Mouse (Mus musculus): ENCODE results near the gene Fam155a. TPM values are rescaled to one million over a fixed set of nuclear protein-coding genes. Genes with fewer than 3 reads are reported as not detected.
A peak's percentile ranks its signal among the peaks of the same experiment; 100 is the strongest.

Fam155a gene
- polyA plus RNA-seq, 1 experiment from 2014 or later, result 11.6 TPM

DNA sequence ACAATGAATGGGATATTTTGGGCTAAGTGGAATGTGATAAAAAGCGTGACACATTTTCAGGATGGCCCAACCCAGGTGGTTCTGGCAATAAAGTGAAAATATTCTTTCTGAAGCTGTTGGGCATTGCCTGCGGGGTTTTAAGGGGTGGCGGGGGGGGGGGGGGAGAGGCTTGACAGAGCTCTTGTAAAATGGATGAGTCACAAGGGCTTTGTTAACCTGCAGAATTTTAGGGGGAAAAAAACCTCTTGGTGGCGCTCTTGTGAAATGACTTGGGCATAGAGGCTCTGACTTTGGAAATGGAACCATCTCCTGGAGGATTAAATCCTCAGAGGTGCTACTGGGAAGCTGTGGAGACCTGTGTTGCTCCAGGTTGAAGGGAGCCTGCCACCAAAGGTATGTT is 309.9 kb downstream of the Fam155a start:
- no peak overlapping the region for H3K27ac ChIP-seq
- no peaks in the 10 kb centered on the region for H3K27me3 ChIP-seq (replicated peaks)
- H3K4me1 ChIP-seq, result no peaks in the 10 kb centered on the region
- H3K4me3 ChIP-seq, result no peak overlapping the region
- WGBS, result 60% methylated on average over 4 of the region's 4 CpGs
- no peak overlapping the region for H3K4me2 ChIP-seq (replicated peaks)
- ATAC-seq (ENCODE audit: low FRiP score, low read depth), result no peak
- H3K36me3 ChIP-seq, result no peaks in the 10 kb centered on the region
- H3K9me3 ChIP-seq, result no peaks in the 10 kb centered on the region
- H3K9ac ChIP-seq, result no peak overlapping the region

DNA sequence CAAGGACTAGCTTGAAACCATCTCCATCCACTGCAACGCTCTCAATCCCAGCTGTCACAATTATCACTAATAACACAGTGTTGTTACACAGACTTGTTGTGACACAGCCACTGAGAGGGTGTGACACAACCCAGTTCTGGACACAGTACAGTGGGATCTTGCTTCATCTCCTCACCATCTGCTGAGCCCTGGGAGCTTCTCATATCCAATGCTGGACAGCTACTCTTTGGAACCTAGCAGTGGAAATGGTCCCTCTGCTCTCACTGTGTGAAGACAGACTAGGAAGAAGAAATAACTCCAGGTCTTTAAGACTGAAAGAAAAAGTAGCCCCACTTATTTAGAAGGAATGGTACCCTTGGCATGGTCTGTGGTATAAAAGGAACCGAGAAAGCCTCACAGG is 310.3 kb downstream of the Fam155a start:
- no peak overlapping the region for H3K4me2 ChIP-seq (replicated peaks)

DNA sequence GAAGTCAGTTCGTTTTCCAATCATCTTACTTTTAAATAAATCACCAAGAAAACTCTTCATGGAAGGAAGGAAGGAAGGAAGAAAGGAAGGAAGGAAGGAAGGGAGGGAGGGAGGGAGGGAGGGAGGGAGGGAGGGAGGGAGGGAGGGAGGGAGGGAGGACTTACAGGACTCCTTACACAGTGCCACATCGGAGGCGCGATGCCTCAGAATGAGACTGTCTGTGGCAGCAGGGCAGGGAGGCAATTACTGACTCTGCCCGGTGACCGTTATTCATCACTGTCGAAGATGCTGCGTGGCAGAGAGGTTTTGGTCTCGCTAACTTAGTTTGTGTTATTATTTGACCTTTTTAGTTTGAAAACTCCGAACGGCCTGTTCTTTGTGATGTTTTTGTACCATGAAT is 312.3 kb downstream of the Fam155a start:
- H3K4me1 ChIP-seq, result no peaks in the 10 kb centered on the region
- H3K27me3 ChIP-seq (replicated peaks), result no peaks in the 10 kb centered on the region
- no peak overlapping the region for H3K27ac ChIP-seq
- H3K36me3 ChIP-seq, result no peaks in the 10 kb centered on the region
- no peaks in the 10 kb centered on the region for H3K9me3 ChIP-seq
- 56% methylated on average over 11 of the region's 11 CpGs for WGBS
- H3K4me2 ChIP-seq (replicated peaks), result no peak overlapping the region
- H3K9ac ChIP-seq, result no peak overlapping the region
- H3K4me3 ChIP-seq, result no peak overlapping the region
- 0 out of 2 replicates have a peak, but pooled peaks have one; percentile 53 for ATAC-seq (ENCODE audit: low FRiP score, low read depth)

More for the DNA sequence above, 310.3 kb downstream of the Fam155a start:
- no peaks in the 10 kb centered on the region for H3K4me1 ChIP-seq
- no peak overlapping the region for H3K9ac ChIP-seq
- no peak overlapping the region for H3K4me3 ChIP-seq
- H3K9me3 ChIP-seq, result no peaks in the 10 kb centered on the region
- ATAC-seq (ENCODE audit: low FRiP score, low read depth), result no peak
- H3K27me3 ChIP-seq (replicated peaks), result no peaks in the 10 kb centered on the region
- H3K27ac ChIP-seq, result no peak overlapping the region
- 90% methylated on average over 2 of the region's 2 CpGs for WGBS
- no peaks in the 10 kb centered on the region for H3K36me3 ChIP-seq

DNA sequence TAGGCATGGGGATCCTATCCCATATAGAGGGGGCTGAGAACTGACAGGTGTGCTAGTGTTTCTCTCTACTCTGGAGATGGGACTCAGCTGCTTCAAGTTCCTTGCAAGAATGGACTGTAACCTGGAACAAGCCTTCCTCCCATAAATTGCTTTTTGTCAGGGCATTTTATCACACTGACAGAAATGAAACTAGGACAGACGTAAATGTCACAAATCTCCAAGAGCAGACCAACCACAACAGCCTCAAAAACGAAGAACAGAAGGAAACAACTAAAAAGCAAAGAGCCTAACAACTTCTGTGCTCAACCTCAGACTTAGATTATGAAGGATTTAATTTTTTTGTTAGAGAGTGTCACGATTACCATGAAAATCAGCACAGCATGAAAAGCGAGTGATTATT is 315.8 kb downstream of the Fam155a start:
- H3K9me3 ChIP-seq, result no peaks in the 10 kb centered on the region
- ATAC-seq (ENCODE audit: low FRiP score, low read depth), result no peak
- H3K27ac ChIP-seq, result no peak overlapping the region
- H3K4me3 ChIP-seq, result no peak overlapping the region
- H3K9ac ChIP-seq, result no peak overlapping the region
- no peaks in the 10 kb centered on the region for H3K27me3 ChIP-seq (replicated peaks)
- no peaks in the 10 kb centered on the region for H3K36me3 ChIP-seq
- no peaks in the 10 kb centered on the region for H3K4me1 ChIP-seq
- H3K4me2 ChIP-seq (replicated peaks), result no peak overlapping the region
- WGBS, result 78% methylated on average over 4 of the region's 4 CpGs

DNA sequence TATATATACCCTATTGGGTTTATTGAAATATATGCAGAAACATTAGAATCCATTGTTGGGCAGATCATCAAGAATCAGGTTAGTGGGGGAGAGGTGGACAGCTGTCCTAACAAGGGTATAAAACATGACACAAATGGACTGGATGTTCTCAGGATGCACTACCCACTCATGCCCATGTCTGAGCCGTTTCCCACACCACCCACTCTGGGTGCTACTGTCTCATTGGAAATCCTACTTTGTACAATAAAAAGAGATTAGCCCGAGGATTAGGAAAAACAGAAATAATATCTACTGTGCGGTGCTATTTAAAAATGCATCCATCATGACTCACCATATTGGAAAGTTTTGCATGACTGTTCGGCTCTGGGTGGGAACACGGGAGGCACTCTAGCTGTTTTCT is 317.2 kb downstream of the Fam155a start:
- no peak overlapping the region for H3K4me3 ChIP-seq
- no peak for ATAC-seq (ENCODE audit: low FRiP score, low read depth)
- no peak overlapping the region for H3K4me2 ChIP-seq (replicated peaks)
- WGBS, result 91% methylated on average over 5 of the region's 5 CpGs
- no peaks in the 10 kb centered on the region for H3K9me3 ChIP-seq
- no peaks in the 10 kb centered on the region for H3K4me1 ChIP-seq
- no peaks in the 10 kb centered on the region for H3K27me3 ChIP-seq (replicated peaks)
- no peaks in the 10 kb centered on the region for H3K36me3 ChIP-seq
- no peak overlapping the region for H3K9ac ChIP-seq
- no peak overlapping the region for H3K27ac ChIP-seq

DNA sequence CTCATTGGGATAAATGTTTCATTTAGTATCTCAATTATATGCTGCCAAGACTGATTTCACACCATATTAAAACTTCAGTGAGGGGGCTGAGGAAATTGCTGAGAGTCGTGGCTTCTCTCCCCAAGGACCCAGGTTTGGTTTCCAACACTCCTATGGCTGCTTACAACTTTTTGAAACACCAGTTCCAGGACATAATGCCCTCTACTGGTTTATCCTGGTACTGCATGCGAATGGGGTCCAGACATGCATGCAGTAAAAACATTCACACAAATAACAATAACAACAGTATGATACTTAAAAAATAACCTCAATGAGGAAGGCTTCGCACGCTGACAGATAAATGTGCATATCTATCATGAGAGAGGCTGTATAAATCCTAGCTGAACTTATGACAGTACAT is 319.4 kb downstream of the Fam155a start:
- Histone ChIP-seq H3K36me3 (no peaks in the 10 kb centered on the region), H3K4me1 (no peaks in the 10 kb centered on the region), H3K9me3 (no peaks in the 10 kb centered on the region), H3K27me3 (replicated peaks) (no peaks in the 10 kb centered on the region), H3K9ac (no peak overlapping the region), H3K4me3 (no peak overlapping the region), H3K4me2 (replicated peaks) (no peak overlapping the region), H3K27ac (no peak overlapping the region)
- ATAC-seq (ENCODE audit: low FRiP score, low read depth), result no peak
- 63% methylated on average over 4 of the region's 4 CpGs for WGBS

DNA sequence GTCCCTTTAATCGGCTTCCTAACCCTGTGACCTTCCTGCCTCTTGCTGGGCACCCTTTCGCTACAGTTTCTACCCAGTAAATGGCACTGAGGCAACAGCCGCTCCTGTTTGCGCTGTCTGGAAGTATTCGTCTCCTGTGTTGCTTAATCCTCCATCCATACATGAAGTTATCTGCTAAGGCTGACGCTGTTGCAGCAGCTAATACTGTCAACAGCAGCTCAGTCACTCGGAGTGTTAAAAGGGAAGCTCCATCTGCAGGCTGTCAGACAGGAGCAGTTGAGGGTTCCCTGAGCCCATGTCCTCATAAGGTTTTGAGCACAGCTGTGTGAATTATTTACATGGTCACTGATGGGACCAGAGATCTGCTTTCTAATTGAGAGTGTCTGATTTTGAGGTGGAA is 322.3 kb downstream of the Fam155a start:
- Histone ChIP-seq H3K27me3 (replicated peaks) (no peaks in the 10 kb centered on the region), H3K9ac (no peak overlapping the region), H3K9me3 (no peaks in the 10 kb centered on the region), H3K4me1 (no peaks in the 10 kb centered on the region), H3K4me3 (no peak overlapping the region), H3K36me3 (no peaks in the 10 kb centered on the region), H3K4me2 (replicated peaks) (no peak overlapping the region), H3K27ac (no peak overlapping the region)
- ATAC-seq (ENCODE audit: low FRiP score, low read depth), result no peak
- 77% methylated on average over 7 of the region's 7 CpGs for WGBS

DNA sequence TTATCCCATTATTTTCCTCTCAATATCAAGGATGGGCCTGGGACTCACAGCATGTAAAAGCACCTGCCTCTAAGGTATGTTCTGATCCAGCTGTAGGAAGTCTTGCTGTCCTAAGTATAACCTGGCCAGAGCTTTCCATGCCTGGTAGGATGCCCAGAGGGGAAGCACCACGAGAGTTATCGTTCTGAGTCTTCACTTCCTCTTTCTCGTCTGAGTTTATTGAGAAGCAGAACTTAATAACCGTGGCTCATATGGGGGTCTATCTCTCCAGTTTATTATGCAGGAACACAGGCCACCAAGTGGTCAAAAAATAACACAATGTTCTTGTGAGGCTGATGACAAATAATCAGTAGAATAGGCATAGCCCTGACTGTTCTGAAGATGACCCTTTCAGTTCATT is 333.1 kb downstream of the Fam155a start:
- Histone ChIP-seq H3K9me3 (no peaks in the 10 kb centered on the region), H3K9ac (no peak overlapping the region), H3K4me3 (no peak overlapping the region), H3K27me3 (replicated peaks) (no peaks in the 10 kb centered on the region), H3K4me2 (replicated peaks) (no peak overlapping the region), H3K27ac (no peak overlapping the region), H3K36me3 (no peaks in the 10 kb centered on the region), H3K4me1 (no peaks in the 10 kb centered on the region)
- no peak for ATAC-seq (ENCODE audit: low FRiP score, low read depth)
- WGBS, result 90% methylated on average over 4 of the region's 4 CpGs

DNA sequence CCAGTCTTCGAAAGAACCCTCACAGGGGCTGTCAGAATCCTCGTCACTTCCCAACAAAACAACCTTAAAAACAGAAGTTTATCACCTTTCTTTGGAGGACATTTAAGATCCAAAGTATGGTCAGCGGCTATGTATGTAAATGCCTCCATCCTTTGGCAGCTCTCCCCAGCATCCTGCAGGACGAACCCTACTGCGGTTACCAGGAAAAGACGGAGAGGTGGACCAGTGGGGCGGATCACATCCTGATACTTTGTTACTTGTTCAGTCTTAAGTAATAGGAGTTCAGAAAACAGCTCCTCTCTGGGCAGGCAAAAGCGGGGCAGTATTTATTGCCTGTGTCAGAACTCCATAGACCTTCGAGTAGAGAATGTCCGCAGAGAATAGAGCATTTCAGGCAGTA is 335.5 kb downstream of the Fam155a start:
- H3K4me1 ChIP-seq, result no peaks in the 10 kb centered on the region
- no peak overlapping the region for H3K4me3 ChIP-seq
- ATAC-seq (ENCODE audit: low FRiP score, low read depth), result no peak
- H3K9me3 ChIP-seq, result no peaks in the 10 kb centered on the region
- H3K36me3 ChIP-seq, result no peaks in the 10 kb centered on the region
- no peaks in the 10 kb centered on the region for H3K27me3 ChIP-seq (replicated peaks)
- no peak overlapping the region for H3K9ac ChIP-seq
- no peak overlapping the region for H3K27ac ChIP-seq
- no peak overlapping the region for H3K4me2 ChIP-seq (replicated peaks)
- 46% methylated on average over 10 of the region's 10 CpGs for WGBS

DNA sequence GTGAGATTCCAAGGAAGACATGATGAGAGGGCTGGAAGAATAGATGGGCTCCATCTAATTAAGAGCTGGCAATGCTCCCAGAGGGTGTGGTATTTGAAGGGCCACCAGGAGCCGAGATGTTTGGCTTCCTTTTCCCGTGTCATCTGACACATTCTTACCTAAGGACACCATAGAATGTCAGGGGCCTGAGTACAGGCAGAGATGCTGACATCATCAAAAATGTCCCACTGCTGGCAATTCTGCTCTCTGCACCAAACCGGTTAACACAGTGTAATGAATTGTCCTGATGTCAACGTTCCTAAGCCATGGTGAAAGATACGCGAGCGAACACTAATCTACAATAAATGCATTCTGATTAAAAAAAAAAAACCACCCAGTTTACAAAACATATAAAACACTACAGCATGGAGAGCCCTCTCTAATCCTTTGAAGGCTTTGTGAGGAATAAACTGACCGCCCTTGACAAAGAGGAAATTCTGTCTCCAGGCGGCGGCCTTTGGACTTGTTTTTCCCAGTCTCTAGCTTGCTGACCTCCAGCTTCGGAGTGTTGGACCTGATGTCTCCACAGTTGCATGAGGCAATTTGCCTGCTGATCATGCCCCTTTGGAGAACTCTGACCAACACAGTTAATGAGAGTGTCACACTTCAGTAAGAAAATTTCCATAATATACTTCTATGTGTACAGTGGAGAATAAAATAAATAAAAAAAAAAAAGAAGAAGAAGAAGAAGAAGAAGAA is 338.2 kb downstream of the Fam155a start:
- 89% methylated on average over 11 of the region's 11 CpGs for WGBS
- Histone ChIP-seq H3K27me3 (replicated peaks) (no peaks in the 10 kb centered on the region), H3K27ac (no peak overlapping the region), H3K4me1 (no peaks in the 10 kb centered on the region), H3K4me3 (no peak overlapping the region), H3K36me3 (no peaks in the 10 kb centered on the region), H3K9ac (no peak overlapping the region), H3K9me3 (no peaks in the 10 kb centered on the region), H3K4me2 (replicated peaks) (no peak overlapping the region)
- ATAC-seq (ENCODE audit: low FRiP score, low read depth), result no peak

DNA sequence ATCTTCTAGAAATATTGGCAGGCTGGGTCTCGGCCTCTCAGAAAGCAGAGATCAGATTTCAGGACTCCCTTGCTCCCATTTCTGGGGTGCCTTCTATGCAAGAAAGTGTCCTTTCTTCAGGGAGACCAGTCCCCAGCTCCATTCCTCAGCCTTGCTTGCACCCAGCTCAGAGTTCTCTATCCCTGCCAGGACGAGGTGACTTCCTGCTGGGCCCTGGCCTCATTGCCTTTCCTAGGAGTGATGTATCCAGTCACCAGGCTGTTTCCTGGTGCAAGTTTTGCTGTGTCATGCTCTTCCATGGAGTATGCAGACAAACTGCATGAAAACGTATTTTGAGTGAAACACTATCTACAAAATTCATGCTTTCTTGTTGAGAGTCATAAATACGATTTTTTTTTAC is 342.1 kb downstream of the Fam155a start:
- Histone ChIP-seq H3K4me3 (no peak overlapping the region), H3K9ac (no peak overlapping the region), H3K27ac (no peak overlapping the region), H3K4me2 (replicated peaks) (no peak overlapping the region), H3K27me3 (replicated peaks) (no peaks in the 10 kb centered on the region), H3K4me1 (no peaks in the 10 kb centered on the region), H3K9me3 (no peaks in the 10 kb centered on the region), H3K36me3 (no peaks in the 10 kb centered on the region)
- WGBS, result 71% methylated on average over 4 of the region's 4 CpGs
- no peak for ATAC-seq (ENCODE audit: low FRiP score, low read depth)

DNA sequence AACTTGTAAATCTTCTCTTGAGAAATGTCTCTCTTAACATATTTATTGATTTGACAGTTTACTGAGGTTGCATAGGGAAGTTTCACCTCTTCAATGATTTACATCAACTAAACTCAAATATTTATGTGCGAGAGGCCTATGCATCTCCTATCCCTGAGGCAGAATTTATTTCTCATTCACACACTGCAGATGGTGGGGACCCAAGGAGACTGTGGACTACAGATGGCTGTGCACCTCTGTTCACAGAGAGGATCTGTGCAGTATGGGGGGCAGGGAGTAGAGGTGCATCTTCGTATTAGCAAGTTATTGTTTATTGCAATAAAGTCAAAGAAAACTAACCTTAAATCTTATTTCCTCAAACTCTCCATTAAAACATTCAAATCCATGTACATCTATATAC is 346.9 kb downstream of the Fam155a start:
- Histone ChIP-seq H3K4me1 (no peaks in the 10 kb centered on the region), H3K27me3 (replicated peaks) (no peaks in the 10 kb centered on the region), H3K36me3 (no peaks in the 10 kb centered on the region), H3K9ac (no peak overlapping the region), H3K9me3 (no peaks in the 10 kb centered on the region), H3K27ac (no peak overlapping the region), H3K4me2 (replicated peaks) (no peak overlapping the region), H3K4me3 (no peak overlapping the region)
- no peak for ATAC-seq (ENCODE audit: low FRiP score, low read depth)
- WGBS, result 82% methylated on average over 2 of the region's 2 CpGs

DNA sequence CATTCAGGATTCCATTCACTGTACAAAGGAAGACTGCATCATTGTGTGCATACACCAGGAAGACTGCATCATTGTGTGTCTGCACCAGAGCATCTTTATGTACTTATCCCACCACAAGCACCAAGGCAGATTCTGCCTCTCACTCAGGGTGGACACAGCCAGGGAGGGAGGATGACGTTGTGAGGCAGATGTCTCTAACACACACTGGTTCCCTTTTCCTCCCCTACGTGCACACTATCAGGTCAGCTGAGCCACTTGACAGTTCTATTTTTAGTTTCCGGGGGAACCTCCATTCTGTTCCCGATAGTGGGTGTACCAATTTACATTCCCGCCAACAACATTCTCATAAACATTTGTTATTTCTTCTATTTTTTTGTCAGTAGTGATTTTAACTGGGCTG is 347.4 kb downstream of the Fam155a start:
- Histone ChIP-seq H3K4me2 (replicated peaks) (no peak overlapping the region), H3K27ac (no peak overlapping the region), H3K9me3 (no peaks in the 10 kb centered on the region), H3K4me1 (no peaks in the 10 kb centered on the region), H3K36me3 (no peaks in the 10 kb centered on the region), H3K4me3 (no peak overlapping the region), H3K27me3 (replicated peaks) (no peaks in the 10 kb centered on the region), H3K9ac (no peak overlapping the region)
- 66% methylated on average over 5 of the region's 5 CpGs for WGBS
- 0 out of 2 replicates have a peak, but pooled peaks have one; percentile 48 for ATAC-seq (ENCODE audit: low FRiP score, low read depth)
